Mouse (Mus musculus) hindbrain, embryonic 13.5 days (tissue): ENCODE results near the gene Dab2ip. TPM values are rescaled to one million over a fixed set of nuclear protein-coding genes. Genes with fewer than 3 reads are reported as not detected.

ENCODE experiments used
- ATAC-seq: fragments of 200-750 bp; cut with Nextera tagmentation; 2 replicates; pipeline ENCODE4 v1.8.0; 2017; ENCODE audit warnings: moderate TSS enrichment; ENCODE audit not compliant: low FRiP score
- H3K27ac ChIP-seq: fragments of 300-500 bp; sonication (generic); 2 replicates; pipeline ENCODE4 v1.5.1; 2015; ENCODE audit warnings: inconsistent platforms, mild to moderate bottlenecking, moderate library complexity
- H3K27me3 ChIP-seq: fragments of 300-500 bp; sonication (generic); 2 replicates; pipeline ENCODE4 v1.6.1; 2015; ENCODE audit warnings: mild to moderate bottlenecking, inconsistent platforms
- H3K36me3 ChIP-seq: fragments of 300-500 bp; sonication (generic); 2 replicates; pipeline ENCODE4 v1.6.1; 2015; ENCODE audit warnings: mild to moderate bottlenecking, inconsistent platforms
- H3K4me1 ChIP-seq: fragments of 300-500 bp; sonication (generic); replicated peaks from 2 replicates; pipeline ENCODE4 v1.6.1; 2015; ENCODE audit warnings: inconsistent platforms
- H3K4me2 ChIP-seq: fragments of 300-500 bp; sonication (generic); 2 replicates; pipeline ENCODE4 v1.6.1; 2015; ENCODE audit warnings: inconsistent platforms, mild to moderate bottlenecking, moderate library complexity
- H3K4me3 ChIP-seq: fragments of 300-500 bp; sonication (generic); 2 replicates; pipeline ENCODE4 v1.5.1; 2015; ENCODE audit warnings: mild to moderate bottlenecking, inconsistent platforms
- H3K9ac ChIP-seq: fragments of 300-500 bp; sonication (generic); 2 replicates; pipeline ENCODE4 v1.6.1; 2015; ENCODE audit warnings: mild to moderate bottlenecking, inconsistent platforms
- H3K9me3 ChIP-seq: fragments of 300-500 bp; sonication (generic); 2 replicates; pipeline ENCODE4 v1.6.1; 2016; ENCODE audit warnings: inconsistent platforms
- WGBS: fragments of 180-500 bp; shearing (Covaris S2); methylation state at CpG from one replicate; pipeline ENCODE4 v1.1.7; 2015; 5-methylcytosine and 5-hydroxymethylcytosine counted together
- polyA plus RNA-seq: library from polyadenylated mRNA; unstranded; fragments of >200 nt; fragmentation: Nextera tagmentation; extraction: Ambion mirVana; gene quantifications from 2 replicates; pipeline ENCODE4 v1.2.1, GENCODE M21; 2015

Gene Dab2ip
- polyA plus RNA-seq, 1 experiment from 2014 or later = 38.8 TPM

- Histone ChIP-seq H3K9me3 (no peaks in the 10 kb centered on the region), H3K4me1 (peaks cover 25% of the 10 kb centered on the region), H3K36me3 (peaks cover 6% of the 10 kb centered on the region; the same call in 1 of the 2 replicates), H3K27me3 (no peaks in the 10 kb centered on the region), H3K9ac (no peak overlapping the region), H3K4me3 (no peak overlapping the region), H3K4me2 (no peak overlapping the region), H3K27ac (no peak overlapping the region)
- 96% methylated on average over 2 of the region's 2 CpGs for WGBS
- no peak for ATAC-seq
Measured at GRCm38 (mm10) chr2:35735001-35735400, 176.9 kb downstream of the Dab2ip start.

DNA sequence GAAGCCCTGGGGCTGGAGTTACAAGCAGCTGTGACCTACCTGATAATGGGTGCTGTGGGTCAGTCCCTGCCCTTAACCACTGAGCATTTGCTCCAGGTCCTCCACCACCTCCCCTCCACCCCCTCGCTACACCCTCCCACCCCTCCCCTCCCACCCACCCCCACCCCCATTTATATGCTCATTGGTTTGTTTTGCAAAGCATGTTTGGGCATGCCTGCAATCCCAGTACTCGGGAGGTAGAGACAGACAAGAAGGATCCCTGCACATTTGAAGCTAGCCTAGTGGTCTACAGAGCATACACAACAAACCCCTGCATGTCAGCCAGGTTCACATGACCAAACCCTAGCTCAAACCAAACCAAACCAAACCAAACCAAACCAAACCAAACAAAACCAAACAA, 178.0 kb downstream of the Dab2ip start:
- no peaks in the 10 kb centered on the region for H3K9me3 ChIP-seq
- H3K4me3 ChIP-seq = no peak overlapping the region
- H3K9ac ChIP-seq = no peak overlapping the region
- H3K27me3 ChIP-seq = no peaks in the 10 kb centered on the region
- no peak overlapping the region for H3K4me2 ChIP-seq
- WGBS = 89% methylated on average over 2 of the region's 2 CpGs
- no peak overlapping the region for H3K27ac ChIP-seq
- no peak for ATAC-seq
- peaks cover 31% of the 10 kb centered on the region for H3K4me1 ChIP-seq
- peaks cover under 1% of the 10 kb centered on the region; the same call in 1 of the 2 replicates for H3K36me3 ChIP-seq

GRCm38 (mm10) chr2:35737467-35738027, 179.5 kb downstream of the Dab2ip start:
- Histone ChIP-seq H3K36me3 (no peaks in the 10 kb centered on the region; the same call in 1 of the 2 replicates), H3K4me3 (no peak overlapping the region), H3K4me1 (peaks cover 28% of the 10 kb centered on the region), H3K9me3 (no peaks in the 10 kb centered on the region), H3K27me3 (no peaks in the 10 kb centered on the region), H3K9ac (no peak overlapping the region), H3K4me2 (no peak overlapping the region), H3K27ac (no peak overlapping the region)
- ATAC-seq = no peak
- 80% methylated on average over 7 of the region's 7 CpGs for WGBS

GRCm38 (mm10) chr2:35739669-35740254, 181.7 kb downstream of the Dab2ip start:
- no peak for ATAC-seq
- 68% methylated on average over 13 of the region's 13 CpGs for WGBS

GRCm38 (mm10) chr2:35745876-35746275, 187.8 kb downstream of the Dab2ip start:
- H3K27ac ChIP-seq = no peak overlapping the region
- no peak for ATAC-seq
- H3K27me3 ChIP-seq = no peaks in the 10 kb centered on the region
- H3K4me2 ChIP-seq = no peak overlapping the region
- H3K9ac ChIP-seq = no peak overlapping the region
- WGBS = 90% methylated on average over 10 of the region's 10 CpGs
- no peaks in the 10 kb centered on the region for H3K36me3 ChIP-seq
- H3K4me1 ChIP-seq = peaks cover 39% of the 10 kb centered on the region
- H3K4me3 ChIP-seq = no peak overlapping the region
- H3K9me3 ChIP-seq = no peaks in the 10 kb centered on the region

More at GRCm38 (mm10) chr2:35739669-35740254, 181.7 kb downstream of the Dab2ip start:
- Histone ChIP-seq H3K27me3 (no peaks in the 10 kb centered on the region), H3K4me1 (peaks cover 28% of the 10 kb centered on the region), H3K27ac (0 out of 2 replicates have a peak overlapping the region, but pooled peaks have one; percentile 44), H3K9me3 (no peaks in the 10 kb centered on the region), H3K4me3 (no peak overlapping the region), H3K36me3 (no peaks in the 10 kb centered on the region), H3K9ac (no peak overlapping the region), H3K4me2 (no peak overlapping the region)

- ATAC-seq = no peak
- Histone ChIP-seq H3K36me3 (no peaks in the 10 kb centered on the region), H3K4me2 (no peak overlapping the region), H3K4me3 (no peak overlapping the region), H3K4me1 (peaks cover 39% of the 10 kb centered on the region), H3K9ac (no peak overlapping the region), H3K9me3 (no peaks in the 10 kb centered on the region), H3K27ac (peak overlapping the region; percentile 44; the same call in 1 of the 2 replicates), H3K27me3 (no peaks in the 10 kb centered on the region)
- WGBS = 26% methylated on average over 7 of the region's 7 CpGs
Measured at GRCm38 (mm10) chr2:35746638-35747037, 188.6 kb downstream of the Dab2ip start.

DNA sequence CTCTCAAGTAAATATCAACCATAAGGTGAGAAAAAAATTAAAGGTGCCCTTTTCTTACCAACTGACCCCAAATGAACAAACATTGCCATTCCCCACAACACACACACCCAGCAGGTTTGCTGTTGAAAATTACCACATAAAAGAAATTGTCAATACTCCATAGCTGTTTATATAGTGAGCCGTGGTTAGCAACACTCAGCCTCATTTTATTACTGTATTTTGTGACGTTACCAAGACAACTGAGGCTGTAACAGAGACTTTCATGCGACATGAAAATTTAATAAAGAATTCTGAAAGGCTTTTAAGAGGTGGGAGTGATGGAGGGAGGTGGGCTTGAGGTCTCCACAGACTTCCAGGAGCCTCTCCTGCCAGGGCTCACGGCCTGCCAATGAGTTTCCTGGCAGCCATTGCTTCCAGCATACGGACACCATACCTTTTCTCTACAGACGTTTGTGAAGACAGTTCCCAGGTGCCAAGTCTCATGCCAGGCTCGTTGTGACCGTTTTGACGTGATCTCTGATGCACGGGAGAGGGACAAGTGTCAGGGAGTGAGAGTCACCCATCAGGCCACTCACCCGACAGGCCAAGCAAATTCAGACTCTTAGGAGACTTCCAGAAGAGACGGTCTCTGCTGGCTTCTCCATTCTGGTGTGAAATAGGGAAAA, 189.4 kb downstream of the Dab2ip start:
- H3K9me3 ChIP-seq = no peaks in the 10 kb centered on the region
- no peaks in the 10 kb centered on the region for H3K36me3 ChIP-seq
- no peak for ATAC-seq
- no peak overlapping the region for H3K4me3 ChIP-seq
- H3K27me3 ChIP-seq = no peaks in the 10 kb centered on the region
- H3K27ac ChIP-seq = no peak overlapping the region
- peaks cover 40% of the 10 kb centered on the region for H3K4me1 ChIP-seq
- 70% methylated on average over 12 of the region's 12 CpGs for WGBS
- no peak overlapping the region for H3K4me2 ChIP-seq
- H3K9ac ChIP-seq = no peak overlapping the region

DNA sequence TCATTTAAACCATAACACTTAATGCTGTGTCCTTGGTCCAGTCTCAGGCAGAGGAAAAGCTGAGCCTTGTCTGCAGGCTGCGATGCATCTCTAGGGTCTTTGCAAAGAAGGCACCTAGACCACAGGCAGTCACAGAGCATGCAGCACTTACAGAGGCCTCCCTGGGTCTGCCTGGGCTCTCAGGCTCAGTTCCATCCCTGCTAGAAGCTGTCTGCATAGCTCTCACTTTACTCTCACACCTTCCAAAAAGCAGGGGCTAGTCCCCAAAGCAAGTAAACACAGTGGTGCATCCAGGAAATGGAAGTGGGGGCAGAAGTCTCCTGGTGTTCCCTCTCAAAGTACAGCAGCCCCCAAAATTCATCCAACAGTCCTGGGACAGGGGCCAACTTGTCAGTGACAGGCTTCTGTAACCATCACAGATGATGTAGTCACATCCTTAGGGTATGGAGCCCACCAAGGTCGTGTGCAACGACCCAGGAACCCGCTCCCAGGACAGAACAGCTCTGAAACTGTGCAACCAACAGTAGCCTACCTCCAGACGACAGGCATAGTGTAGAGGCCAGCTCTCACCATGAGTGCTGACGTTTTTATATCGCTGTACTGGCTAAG, 192.6 kb downstream of the Dab2ip start:
- WGBS = 77% methylated on average over 7 of the region's 7 CpGs
- peaks cover 40% of the 10 kb centered on the region for H3K4me1 ChIP-seq
- H3K27me3 ChIP-seq = no peaks in the 10 kb centered on the region
- H3K36me3 ChIP-seq = no peaks in the 10 kb centered on the region
- H3K27ac ChIP-seq = 0 out of 2 replicates have a peak overlapping the region, but pooled peaks have one; percentile 18
- H3K9ac ChIP-seq = no peak overlapping the region
- H3K4me2 ChIP-seq = no peak overlapping the region
- no peak for ATAC-seq
- H3K9me3 ChIP-seq = no peaks in the 10 kb centered on the region
- no peak overlapping the region for H3K4me3 ChIP-seq

GRCm38 (mm10) chr2:35751781-35752505, 193.9 kb downstream of the Dab2ip start:
- H3K4me3 ChIP-seq = no peak overlapping the region
- 77% methylated on average over 18 of the region's 18 CpGs for WGBS
- no peaks in the 10 kb centered on the region for H3K9me3 ChIP-seq
- no peaks in the 10 kb centered on the region for H3K27me3 ChIP-seq
- no peaks in the 10 kb centered on the region for H3K36me3 ChIP-seq
- H3K27ac ChIP-seq = no peak overlapping the region
- H3K4me1 ChIP-seq = peaks cover 34% of the 10 kb centered on the region
- H3K4me2 ChIP-seq = no peak overlapping the region
- H3K9ac ChIP-seq = no peak overlapping the region
- no peak for ATAC-seq

DNA sequence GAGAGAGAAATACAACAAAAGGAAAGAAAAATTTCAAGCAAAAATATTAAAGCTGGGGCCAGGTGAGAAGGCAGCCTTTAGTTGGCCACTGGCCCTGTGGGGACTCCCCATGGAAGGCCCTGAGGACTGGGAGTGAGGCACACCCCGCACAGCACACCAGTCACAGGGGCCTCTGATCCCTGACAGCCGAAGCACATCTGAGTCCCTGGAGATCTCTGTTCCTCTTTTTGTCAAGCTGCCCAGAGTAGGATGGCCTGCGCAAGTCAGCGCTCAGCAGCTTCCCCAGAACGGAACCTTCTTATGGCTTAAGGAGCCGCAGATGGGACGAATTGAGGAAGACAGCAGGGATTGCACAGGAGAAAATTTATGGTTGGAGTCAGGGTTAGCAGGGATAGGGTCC, 198.4 kb downstream of the Dab2ip start:
- H3K27ac ChIP-seq = no peak overlapping the region
- H3K4me1 ChIP-seq = peaks cover 23% of the 10 kb centered on the region
- ATAC-seq = no peak
- no peak overlapping the region for H3K9ac ChIP-seq
- no peaks in the 10 kb centered on the region for H3K9me3 ChIP-seq
- no peaks in the 10 kb centered on the region for H3K27me3 ChIP-seq
- WGBS = 82% methylated on average over 7 of the region's 7 CpGs
- H3K36me3 ChIP-seq = no peaks in the 10 kb centered on the region
- H3K4me2 ChIP-seq = no peak overlapping the region
- H3K4me3 ChIP-seq = no peak overlapping the region

DNA sequence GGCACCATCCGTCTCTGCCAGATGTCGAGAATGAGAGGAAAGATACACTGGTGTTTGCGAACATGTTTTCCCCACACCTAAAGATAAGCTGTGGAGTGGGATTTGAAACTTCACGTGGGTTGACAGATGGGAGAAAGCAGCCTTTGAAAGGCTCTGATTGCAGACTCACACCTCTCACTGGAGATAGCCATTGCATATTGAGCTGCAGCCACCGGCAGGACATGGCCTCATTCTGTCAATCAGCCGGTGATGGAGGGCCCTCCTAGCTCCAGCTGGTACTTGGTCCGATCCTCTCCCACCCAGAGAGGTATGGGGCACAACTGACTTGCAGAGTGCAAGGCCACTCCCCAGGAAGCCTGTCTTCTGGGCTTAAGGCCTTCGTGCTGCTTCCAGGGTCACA, 202.3 kb downstream of the Dab2ip start:
- Histone ChIP-seq H3K36me3 (no peaks in the 10 kb centered on the region), H3K9ac (no peak overlapping the region), H3K9me3 (no peaks in the 10 kb centered on the region), H3K4me2 (no peak overlapping the region), H3K4me3 (no peak overlapping the region), H3K27ac (peak overlapping the region; percentile 70), H3K27me3 (0 out of 2 replicates have a peak, but pooled peaks cover 4% of the 10 kb centered on the region), H3K4me1 (peaks cover 14% of the 10 kb centered on the region)
- WGBS = 59% methylated on average over 8 of the region's 8 CpGs
- 0 out of 2 replicates have a peak, but pooled peaks have one; percentile 18 for ATAC-seq

GRCm38 (mm10) chr2:35760867-35761266, 202.8 kb downstream of the Dab2ip start:
- ATAC-seq = peak; percentile 29; the same call in 1 of the 2 replicates
- H3K9ac ChIP-seq = no peak overlapping the region
- no peak overlapping the region for H3K4me2 ChIP-seq
- no peaks in the 10 kb centered on the region for H3K9me3 ChIP-seq
- H3K4me3 ChIP-seq = no peak overlapping the region
- H3K4me1 ChIP-seq = peaks cover 14% of the 10 kb centered on the region
- H3K27ac ChIP-seq = peak overlapping the region; percentile 70
- H3K36me3 ChIP-seq = no peaks in the 10 kb centered on the region
- 0 out of 2 replicates have a peak, but pooled peaks cover 4% of the 10 kb centered on the region for H3K27me3 ChIP-seq
